Comparison of ENCODE assay signal across 13 mouse cellular contexts in the genomic region with DNA sequence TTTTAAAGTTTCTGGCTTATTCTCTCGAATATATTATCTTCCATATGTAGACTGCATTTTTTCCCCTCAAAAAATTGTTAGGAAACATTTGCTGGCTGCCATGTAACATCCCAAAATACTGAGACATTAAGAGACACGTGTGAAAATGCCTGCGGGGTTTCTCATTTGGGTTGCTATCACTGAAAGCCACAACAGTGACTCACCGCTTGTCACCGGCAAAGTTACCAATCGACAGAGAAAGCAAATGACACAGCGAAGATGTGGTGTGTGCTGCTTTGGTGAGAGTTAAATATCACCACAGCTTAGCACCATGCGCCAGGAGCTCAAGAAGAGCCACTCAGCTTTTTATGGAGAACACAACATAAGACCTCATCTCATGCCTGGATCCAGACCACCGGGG. TPM values are rescaled to one million over a fixed set of nuclear protein-coding genes. Genes with fewer than 3 reads are reported as not detected.
DNase-seq lines count a peak whose midpoint lies in the region; ATAC-seq lines count a peak whose summit lies in the region.
"Had no signal": no experiment of that assay in that cellular context is flagged by ENCODE, and none has a peak within 500 bp of the region (broad histone marks: within the 10 kb centered on the region; RNA-seq: fewer than 3 reads in every experiment).

No protein-coding gene starts in this region.

- peaks cover 18% of the 10 kb centered on the region for H3K4me1 ChIP-seq in embryonic facial prominence, embryonic 13.5 days
- peaks cover 19% of the 10 kb centered on the region for H3K4me1 ChIP-seq in embryonic facial prominence, embryonic 10.5 days

- H3K4me2 ChIP-seq in embryonic facial prominence, embryonic 13.5 days: no peak overlapping the region
- H3K4me2 ChIP-seq: hindbrain, embryonic 14.5 days had no signal

- H3K9ac ChIP-seq in embryonic facial prominence, embryonic 13.5 days: no peak overlapping the region
- H3K9ac ChIP-seq: hindbrain, embryonic 14.5 days; liver, embryonic 14.5 days had no signal

- H3K36me3 ChIP-seq in embryonic facial prominence, embryonic 13.5 days: no peaks in the 10 kb centered on the region
- H3K36me3 ChIP-seq in embryonic facial prominence, embryonic 10.5 days (replicated peaks): no peaks in the 10 kb centered on the region
- H3K36me3 ChIP-seq: heart, embryonic 10.5 days had no signal

- H3K4me3 ChIP-seq in embryonic facial prominence, embryonic 13.5 days: no peak overlapping the region
- no peak overlapping the region for H3K4me3 ChIP-seq in embryonic facial prominence, embryonic 10.5 days
- H3K4me3 ChIP-seq: heart, embryonic 10.5 days had no signal

- no peak for ATAC-seq in embryonic facial prominence, embryonic 13.5 days (ENCODE audit: insufficient number of reproducible peaks, insufficient read depth, low FRiP score, low TSS enrichment, low read depth)
- no peak for ATAC-seq in megakaryocyte-erythroid progenitor cell, adult 5-6 weeks (replicated peaks; ENCODE audit: low FRiP score, low TSS enrichment, poor library complexity, severe bottlenecking)
- ATAC-seq: CD4-positive, CD25-positive, alpha-beta regulatory T cell, adult 4 months had no signal

- intact Hi-C loops in left cerebral cortex, postnatal 25 days (cut with DNase I): no loop called here
- intact Hi-C loops in left cerebral cortex, postnatal 4 days (cut with DNase I): no loop called here

- no peaks in the 10 kb centered on the region for H3K9me3 ChIP-seq in embryonic facial prominence, embryonic 13.5 days
- no peaks in the 10 kb centered on the region for H3K9me3 ChIP-seq in embryonic facial prominence, embryonic 10.5 days
- H3K9me3 ChIP-seq: heart, embryonic 10.5 days had no signal

- peak overlapping the region; percentile 83; the same call in 1 of the 2 replicates for H3K27ac ChIP-seq in embryonic facial prominence, embryonic 13.5 days
- no peak overlapping the region for H3K27ac ChIP-seq in embryonic facial prominence, embryonic 10.5 days (replicated peaks)
- H3K27ac ChIP-seq: hindbrain, embryonic 14.5 days; liver, embryonic 14.5 days had no signal

- WGBS in embryonic facial prominence, embryonic 13.5 days: 81% methylated on average over 9 of the region's 9 CpGs
- WGBS in embryonic facial prominence, embryonic 10.5 days: 86% methylated on average over 9 of the region's 9 CpGs

- no peaks in the 10 kb centered on the region for H3K27me3 ChIP-seq in embryonic facial prominence, embryonic 13.5 days
- no peaks in the 10 kb centered on the region for H3K27me3 ChIP-seq in embryonic facial prominence, embryonic 10.5 days (replicated peaks; ENCODE audit: low read depth, poor library complexity, severe bottlenecking)

- no peak for DNase-seq in embryonic facial prominence, embryonic 10.5 days (ENCODE audit: low spot score)
- DNase-seq in left cerebral cortex, postnatal 25 days (ENCODE audit: low spot score in 2 of 2): peak; percentile 28 to 76
- DNase-seq in left cerebral cortex, postnatal 4 days: no peak
- DNase-seq in frontal cortex, adult 2 months (ENCODE audit: extremely low spot score in 1 of 2, low spot score in 1 of 2): peak; percentile 17 to 54
- peak; percentile 60 for DNase-seq in telencephalon, adult 2 months (ENCODE audit: low read depth, low spot score)
- DNase-seq in urinary bladder, adult 18-20 months (ENCODE audit: low spot score in 2 of 2): no peak
- DNase-seq: cerebellum, postnatal 14 days had no signal

RNA-seq across cellular contexts. Expression of gene Rerg, which starts 44.9 kb away (rescaled TPM):
- 19.4 and 37.6 TPM in 2 replicates for polyA plus RNA-seq in embryonic facial prominence, embryonic 13.5 days (2015; fragmentation: Nextera tagmentation; extraction: Ambion mirVana)
- polyA plus RNA-seq in embryonic facial prominence, embryonic 10.5 days (2016; fragmentation: Nextera tagmentation; extraction: Ambion mirVana): 3.3 and 3.6 TPM in 2 replicates
- total RNA-seq in left cerebral cortex, postnatal 25 days (2021): 10 to 100 TPM in 1 of 2 experiments, 1 to 10 TPM in 1; 7.9 to 12.2 TPM
- total RNA-seq in left cerebral cortex, postnatal 4 days (2021): 10 to 100 TPM in 1 of 2 experiments, 1 to 10 TPM in 1; 9.2 to 11.0 TPM
- 18.4 and 22.2 TPM in 2 replicates for polyA plus RNA-seq in frontal cortex, adult 2 months (2012; rRNA removed)
- not detected in 2 replicates for total RNA-seq in megakaryocyte-erythroid progenitor cell, adult 5-6 weeks (2014; fragmentation: Nextera tagmentation)
- total RNA-seq in megakaryocyte-erythroid progenitor cell, adult 5-6 weeks (2017): not detected in 2 replicates
- polyA plus RNA-seq: CD4-positive, CD25-positive, alpha-beta regulatory T cell, adult 4 months had no signal

Comparison
In these comparisons a context has a peak if more than half of its experiments do, and no peak if none do; other contexts are left out.
1. DNase-seq: peak in left cerebral cortex, postnatal 25 days (2 of 2), frontal cortex, adult 2 months (2 of 2) and telencephalon, adult 2 months (single experiment); none in embryonic facial prominence, embryonic 10.5 days (single experiment), left cerebral cortex, postnatal 4 days (single experiment) and urinary bladder, adult 18-20 months (0 of 2).
2. RNA of gene Rerg, which starts 44.9 kb away (total RNA-seq): 7.9 to 12.2 TPM in left cerebral cortex, postnatal 25 days and 9.2 to 11.0 TPM in left cerebral cortex, postnatal 4 days; not detected in megakaryocyte-erythroid progenitor cell, adult 5-6 weeks; every median in the first group is over 4 times any median in the second.